Mouse (Mus musculus) stomach, postnatal 0 days (tissue): ENCODE results near the gene Plxna2.

ENCODE experiments used
- CTCF ChIP-seq: IDR thresholded peaks from 2 replicates; pipeline ENCODE4 v1.5.1; 2016; ENCODE audit warnings: antibody characterized with exemption, low read depth, mild to moderate bottlenecking, moderate library complexity
- EP300 ChIP-seq: optimal IDR thresholded peaks from 2 replicates; pipeline ENCODE3; 2016; ENCODE audit warnings: antibody characterized with exemption

GRCm38 (mm10) chr1:194660426-194661119 lies 42.6 kb downstream of the Plxna2 start:
- TF ChIP-seq CTCF: no peak
- no peak for TF ChIP-seq EP300
